Comparison of ENCODE assay signal across 8 mouse cellular contexts in genomic region chr17:24886134-24886931, GRCm38 (mm10). TPM values are rescaled to one million over a fixed set of nuclear protein-coding genes. Genes with fewer than 3 reads are reported as not detected.
DNase-seq lines count a peak whose midpoint lies in the region; ATAC-seq lines count a peak whose summit lies in the region.

Gene Nubp2 (minus strand): TSS chr17:24886349.
Gene Spsb3 (plus strand): TSS chr17:24886643.

- H3K9ac ChIP-seq in heart, embryonic 13.5 days, result peak within 1 kb of the TSS; percentile 89
- peak within 1 kb of the TSS; percentile 95 for H3K9ac ChIP-seq in liver, embryonic 12.5 days
- H3K9ac ChIP-seq in stomach, embryonic 15.5 days, result peak within 1 kb of the TSS; percentile 83

- H3K4me2 ChIP-seq in heart, embryonic 13.5 days, result peak within 1 kb of the TSS; percentile 98
- H3K4me2 ChIP-seq in liver, embryonic 12.5 days, result peak within 1 kb of the TSS; percentile 92
- H3K4me2 ChIP-seq in stomach, embryonic 15.5 days, result peak within 1 kb of the TSS; percentile 88

- peak; percentile 98 for DNase-seq in CD4-positive, CD25-positive, alpha-beta regulatory T cell, adult 2 months (ENCODE audit: low read depth, low spot score)
- DNase-seq in fat pad, adult 2 months (ENCODE audit: extremely low read depth, low read depth, low spot score), result peak; percentile 99
- peak; percentile 99 for DNase-seq in kidney, postnatal 10 days
- DNase-seq in natural killer cell, adult 2 months (ENCODE audit: low spot score in 2 of 2), result peak; percentile 98 to 99

- peak within 1 kb of the TSS; percentile 75 for H3K27ac ChIP-seq in brown adipose tissue, adult 24 weeks (replicated peaks; ENCODE audit: low read depth, low read length)
- H3K27ac ChIP-seq in heart, embryonic 13.5 days (replicated peaks), result peak within 1 kb of the TSS; percentile 77
- peak within 1 kb of the TSS; percentile 91 for H3K27ac ChIP-seq in liver, embryonic 12.5 days
- peak within 1 kb of the TSS; percentile 65 for H3K27ac ChIP-seq in stomach, embryonic 15.5 days

- ATAC-seq in heart, embryonic 13.5 days (ENCODE audit: extremely low read depth, insufficient number of reproducible peaks, low FRiP score, low TSS enrichment), result peak; percentile 94
- ATAC-seq in liver, embryonic 12.5 days, result peak; percentile 93
- ATAC-seq in stomach, embryonic 15.5 days (ENCODE audit: insufficient read depth, low FRiP score, low read depth), result peak; percentile 95

- no peaks in the 10 kb centered on the region for H3K27me3 ChIP-seq in heart, embryonic 13.5 days (replicated peaks)
- no peaks in the 10 kb centered on the region for H3K27me3 ChIP-seq in liver, embryonic 12.5 days (replicated peaks)
- H3K27me3 ChIP-seq in stomach, embryonic 15.5 days (replicated peaks), result no peaks in the 10 kb centered on the region

- peaks cover 56% of the 10 kb centered on the region for H3K36me3 ChIP-seq in heart, embryonic 13.5 days
- peaks cover 77% of the 10 kb centered on the region for H3K36me3 ChIP-seq in liver, embryonic 12.5 days
- peaks cover 21% of the 10 kb centered on the region for H3K36me3 ChIP-seq in stomach, embryonic 15.5 days

- H3K4me3 ChIP-seq in brown adipose tissue, adult 24 weeks (ENCODE audit: insufficient read depth, low read depth, low read length), result peak within 1 kb of the TSS; percentile 81
- peak within 1 kb of the TSS; percentile 76 for H3K4me3 ChIP-seq in heart, embryonic 13.5 days
- peak within 1 kb of the TSS; percentile 95 for H3K4me3 ChIP-seq in liver, embryonic 12.5 days
- H3K4me3 ChIP-seq in stomach, embryonic 15.5 days (replicated peaks), result peak within 1 kb of the TSS; percentile 94

- under 1% methylated on average over 69 of the region's 69 CpGs for WGBS in heart, embryonic 13.5 days
- WGBS in liver, embryonic 12.5 days (ENCODE audit: insufficient replicate concordance), result under 1% methylated on average over 69 of the region's 69 CpGs
- under 1% methylated on average over 69 of the region's 69 CpGs for WGBS in stomach, embryonic 15.5 days

- H3K9me3 ChIP-seq in heart, embryonic 13.5 days, result no peaks in the 10 kb centered on the region
- H3K9me3 ChIP-seq in liver, embryonic 12.5 days (replicated peaks), result no peaks in the 10 kb centered on the region
- H3K9me3 ChIP-seq in stomach, embryonic 15.5 days, result no peaks in the 10 kb centered on the region

- peaks cover 11% of the 10 kb centered on the region for H3K4me1 ChIP-seq in brown adipose tissue, adult 24 weeks (ENCODE audit: control insufficient read depth, insufficient read depth, insufficient read length, low read length)
- H3K4me1 ChIP-seq in heart, embryonic 13.5 days, result peaks cover 30% of the 10 kb centered on the region
- peaks cover 53% of the 10 kb centered on the region for H3K4me1 ChIP-seq in liver, embryonic 12.5 days
- H3K4me1 ChIP-seq in stomach, embryonic 15.5 days, result peaks cover 24% of the 10 kb centered on the region

RNA-seq across cellular contexts. Expression of gene Nubp2, which starts in this region (rescaled TPM):
- polyA plus RNA-seq in brown adipose tissue, adult 24 weeks (2012; ENCODE audit: insufficient read depth, insufficient read length, missing spikeins), result 28.7 and 40.4 TPM in 2 replicates
- 36.1 and 41.4 TPM in 2 replicates for polyA plus RNA-seq in heart, embryonic 13.5 days (2015; fragmentation: Nextera tagmentation; extraction: Ambion mirVana)
- polyA plus RNA-seq in liver, embryonic 12.5 days (2016; fragmentation: Nextera tagmentation; extraction: Ambion mirVana), result 97.7 and 108 TPM in 2 replicates
- polyA plus RNA-seq in stomach, embryonic 15.5 days (2015; fragmentation: Nextera tagmentation; extraction: Ambion mirVana), result 49.0 and 49.6 TPM in 2 replicates

RNA-seq across cellular contexts. Expression of gene Spsb3, which starts in this region (rescaled TPM):
- 25.6 and 29.9 TPM in 2 replicates for polyA plus RNA-seq in brown adipose tissue, adult 24 weeks (2012; ENCODE audit: insufficient read depth, insufficient read length, missing spikeins)
- polyA plus RNA-seq in heart, embryonic 13.5 days (2015; fragmentation: Nextera tagmentation; extraction: Ambion mirVana), result 27.8 and 29.9 TPM in 2 replicates
- 37.5 and 40.0 TPM in 2 replicates for polyA plus RNA-seq in liver, embryonic 12.5 days (2016; fragmentation: Nextera tagmentation; extraction: Ambion mirVana)
- 32.1 and 32.5 TPM in 2 replicates for polyA plus RNA-seq in stomach, embryonic 15.5 days (2015; fragmentation: Nextera tagmentation; extraction: Ambion mirVana)

Comparison
In these comparisons a context has a peak if more than half of its experiments do, and no peak if none do; other contexts are left out.
1. Peak in every context shown above with its lines: DNase-seq, ATAC-seq, H3K4me3 ChIP-seq and H3K27ac ChIP-seq.